Mouse (Mus musculus) myocyte (in vitro differentiated cells): Measurements from ENCODE around the gene Ndrg2. TPM values are rescaled to one million over a fixed set of nuclear protein-coding genes. Genes with fewer than 3 reads are reported as not detected.
"Not testable (repeated sequence)": the region's sequence is repeated elsewhere in the genome, so short reads cannot be mapped to it uniquely, and the experiment has no call there.

ENCODE experiments used
- H3K27me3 ChIP-seq: one replicate; pipeline ENCODE4 v1.6.1; 2011; ENCODE audit not compliant: control insufficient read depth, insufficient read depth, insufficient read length
- H3K36me3 ChIP-seq: one replicate; pipeline ENCODE4 v1.6.1; 2011; ENCODE audit not compliant: control insufficient read depth, insufficient read depth
- H3K4me2 ChIP-seq: one replicate; pipeline ENCODE4 v1.6.1; 2011; ENCODE audit warnings: low read depth, control low read depth
- H3K4me3 ChIP-seq: one replicate; pipeline ENCODE4 v1.5.1; 2011; ENCODE audit warnings: mild to moderate bottlenecking, control low read depth, moderate library complexity
- H3K79me2 ChIP-seq: one replicate; pipeline ENCODE4 v1.6.1; 2011; ENCODE audit not compliant: control insufficient read depth, insufficient read depth
- H3ac ChIP-seq: one replicate; pipeline ENCODE4 v1.6.1; 2011; ENCODE audit not compliant: control insufficient read depth, insufficient read length
- CEBPB ChIP-seq: IDR thresholded peaks from 2 replicates; pipeline ENCODE4 v1.6.1; 2011; ENCODE audit warnings: mild to moderate bottlenecking, moderate library complexity; ENCODE audit not compliant: poor library complexity, insufficient read depth, severe bottlenecking
- E2F4 ChIP-seq: IDR thresholded peaks from one replicate; pipeline ENCODE4 v1.6.1; 2011; ENCODE audit warnings: mild to moderate bottlenecking, control low read depth, moderate library complexity; ENCODE audit not compliant: insufficient read depth
- MAX ChIP-seq: IDR thresholded peaks from one replicate; pipeline ENCODE4 v1.6.1; 2011; ENCODE audit warnings: low read depth, mild to moderate bottlenecking, control low read depth
- MYOD1 ChIP-seq, 3 experiments: IDR thresholded peaks; one replicate each; pipeline ENCODE4 v1.6.1; 2011; ENCODE audit warnings: control low read depth in 2 of 3, low read depth in 2 of 3, mild to moderate bottlenecking in 2 of 3, moderate library complexity in 1 of 3; ENCODE audit not compliant: insufficient read length in 2 of 3, control insufficient read depth in 1 of 3
- MYOG ChIP-seq, 3 experiments: IDR thresholded peaks; one replicate each; pipeline ENCODE4 v1.6.1; 2011; ENCODE audit warnings: control low read depth in 2 of 3, low read depth in 2 of 3, mild to moderate bottlenecking in 2 of 3; ENCODE audit not compliant: insufficient read length in 2 of 3, control insufficient read depth in 1 of 3, insufficient read depth in 1 of 3
- POLR2A ChIP-seq: IDR thresholded peaks from one replicate; pipeline ENCODE4 v1.6.1; 2011; ENCODE audit warnings: low read depth, mild to moderate bottlenecking, control low read depth, moderate library complexity; ENCODE audit not compliant: insufficient read length
- POLR2AphosphoS2 ChIP-seq: IDR thresholded peaks from one replicate; pipeline ENCODE4 v1.6.1; 2011; ENCODE audit warnings: low read depth, control low read depth; ENCODE audit not compliant: insufficient read length
- REST ChIP-seq: IDR thresholded peaks from one replicate; pipeline ENCODE4 v1.6.1; 2011; ENCODE audit warnings: mild to moderate bottlenecking, control low read depth, moderate library complexity; ENCODE audit not compliant: insufficient read depth, insufficient read length
- SRF ChIP-seq: IDR thresholded peaks from one replicate; pipeline ENCODE4 v1.6.1; 2011; ENCODE audit warnings: low read depth; ENCODE audit not compliant: control insufficient read depth, insufficient read length
- TCF12 ChIP-seq: IDR thresholded peaks from one replicate; pipeline ENCODE4 v1.6.1; 2011; ENCODE audit warnings: mild to moderate bottlenecking, control low read depth; ENCODE audit not compliant: poor library complexity, insufficient read depth, severe bottlenecking
- TCF3 ChIP-seq: IDR thresholded peaks from one replicate; pipeline ENCODE4 v1.6.1; 2011; ENCODE audit warnings: low read depth, control low read depth; ENCODE audit not compliant: insufficient read length
- USF1 ChIP-seq: IDR thresholded peaks from one replicate; pipeline ENCODE4 v1.6.1; 2011; ENCODE audit warnings: low read depth, mild to moderate bottlenecking, control low read depth, moderate library complexity
- polyA plus RNA-seq: library from polyadenylated mRNA; unstranded; fragments of >200 nt; fragmentation: generic; extraction: Trizol; gene quantifications from one replicate; pipeline ENCODE4 v1.2.1, GENCODE M21; 2012; ENCODE audit warnings: missing spikeins

The Ndrg2 gene
- polyA plus RNA-seq, 1 experiment, result 31.8 TPM

DNA sequence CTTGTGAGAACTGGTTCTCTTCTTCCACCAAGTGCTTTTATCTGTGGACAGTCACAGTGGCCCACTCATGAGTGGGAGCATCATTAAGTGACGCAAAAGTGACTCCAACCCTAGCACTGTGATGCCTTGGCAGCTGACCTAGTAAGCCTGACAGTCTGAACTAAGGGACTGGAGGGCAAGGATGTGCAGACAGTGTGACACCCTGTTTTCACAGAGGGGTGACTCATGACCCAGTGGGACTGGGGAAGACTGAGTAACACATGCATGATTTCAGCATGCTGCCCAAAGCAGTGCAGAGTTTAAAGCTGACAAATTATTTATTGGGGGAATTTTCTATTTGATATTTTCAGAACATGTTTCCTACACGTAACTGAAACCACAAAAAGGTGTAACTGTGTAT is 43.2 kb downstream of the Ndrg2 start:
- H3K36me3 ChIP-seq, result no peaks in the 10 kb centered on the region
- TF ChIP-seq MYOG (IDR thresholded peaks at IDR 0.05; ENCODE audit: control insufficient read depth in 1 of 3, insufficient read depth in 1 of 3, insufficient read length in 2 of 3, low read depth in 2 of 3) (no peak), TCF3 (no peak), MAX (no peak), POLR2AphosphoS2 (no peak), REST (no peak), MYOD1 (IDR thresholded peaks at IDR 0.05; ENCODE audit: control insufficient read depth in 1 of 3, insufficient read length in 2 of 3, low read depth in 2 of 3) (no peak), POLR2A (no peak), CEBPB (no peak), E2F4 (no peak), USF1 (no peak), TCF12 (no peak), SRF (no peak)
- H3K4me2 ChIP-seq, result no peak overlapping the region
- no peaks in the 10 kb centered on the region for H3K79me2 ChIP-seq
- H3K27me3 ChIP-seq, result no peaks in the 10 kb centered on the region
- no peak overlapping the region for H3ac ChIP-seq
- H3K4me3 ChIP-seq, result no peak overlapping the region

- not testable (repeated sequence) for H3ac ChIP-seq, H3K36me3 ChIP-seq, H3K4me3 ChIP-seq, H3K79me2 ChIP-seq, H3K27me3 ChIP-seq, H3K4me2 ChIP-seq
These were observed 50.4 kb downstream of the Ndrg2 start for GRCm38 (mm10) chr14:51863603-51864002.

GRCm38 (mm10) chr14:51855280-51855679 is 58.7 kb downstream of the Ndrg2 start:
- H3K27me3 ChIP-seq, H3K79me2 ChIP-seq, H3ac ChIP-seq, H3K36me3 ChIP-seq, H3K4me3 ChIP-seq, H3K4me2 ChIP-seq: not testable (repeated sequence)

Other genes starting within 250 kb of the Ndrg2 start
- not detected for gene Gm17079, start 218.7 kb downstream of the Ndrg2 start, polyA plus RNA-seq
- gene Gm5800, start 197.0 kb downstream of the Ndrg2 start, polyA plus RNA-seq, result not detected
- not detected for gene Ang4, start 140.6 kb downstream of the Ndrg2 start, polyA plus RNA-seq
- gene AY358078, start 114.1 kb downstream of the Ndrg2 start, polyA plus RNA-seq, result not detected
- gene Ear6, start 60.5 kb downstream of the Ndrg2 start, polyA plus RNA-seq, result not detected
- 24.1 TPM for gene Mettl17, start 29.3 kb downstream of the Ndrg2 start, polyA plus RNA-seq
- gene Slc39a2, start 21.3 kb downstream of the Ndrg2 start, polyA plus RNA-seq, result 0.12 TPM
- not detected for gene Tppp2, start 4.3 kb upstream of the Ndrg2 start, polyA plus RNA-seq
- not detected for gene Rnase13, start 8.6 kb upstream of the Ndrg2 start, polyA plus RNA-seq
- gene Arhgef40, start 70.6 kb upstream of the Ndrg2 start, polyA plus RNA-seq, result 35.0 TPM
- 0.34 TPM for gene Tmem253, start 101.5 kb upstream of the Ndrg2 start, polyA plus RNA-seq
- 13.6 TPM for gene Zfp219, start 106.6 kb upstream of the Ndrg2 start, polyA plus RNA-seq
- gene Olfr221, start 128.3 kb upstream of the Ndrg2 start, polyA plus RNA-seq, result not detected
- gene Hnrnpc, start 189.9 kb upstream of the Ndrg2 start, polyA plus RNA-seq, result 147 TPM
- 0.47 TPM for gene Rpgrip1, start 196.5 kb upstream of the Ndrg2 start, polyA plus RNA-seq